Mouse (Mus musculus) midbrain, postnatal 0 days (tissue): ENCODE measurements at regions not wholly inside any gene's neighbourhood (a gene's known extent, or its start where the extent isn't known, plus 50 kb on each side); places are given as distances from the start of the nearest gene placed in this dataset.
"Not testable (repeated sequence)": the region's sequence is repeated elsewhere in the genome, so short reads cannot be mapped to it uniquely, and the experiment has no call there.

Experiments used
- ATAC-seq: fragments of 200-750 bp; cut with Nextera tagmentation; 2 replicates; pipeline ENCODE4 v1.8.0; 2017; ENCODE audit warnings: moderate number of reproducible peaks, mild to moderate bottlenecking, moderate TSS enrichment, moderate library complexity; ENCODE audit not compliant: low FRiP score
- DNase-seq: peaks from one replicate; pipeline ENCODE4 v3.0.0-alpha.2; 2015; ENCODE audit warnings: low spot score
- H3K27ac ChIP-seq: fragments of 300-500 bp; sonication (generic); 2 replicates; pipeline ENCODE4 v1.5.1; 2014; ENCODE audit warnings: low read depth, mild to moderate bottlenecking, low read length, mixed read lengths
- H3K27me3 ChIP-seq: fragments of 300-500 bp; sonication (generic); 2 replicates; pipeline ENCODE4 v1.6.1; 2014; ENCODE audit warnings: low read length, control low read depth, mixed read lengths; ENCODE audit not compliant: insufficient read depth
- H3K36me3 ChIP-seq: fragments of 300-500 bp; sonication (generic); 2 replicates; pipeline ENCODE4 v1.6.1; 2014; ENCODE audit warnings: low read length, control low read depth, mixed read lengths; ENCODE audit not compliant: insufficient read depth
- H3K4me1 ChIP-seq: fragments of 300-500 bp; sonication (generic); 2 replicates; pipeline ENCODE4 v1.6.1; 2014; ENCODE audit warnings: mild to moderate bottlenecking, control low read depth, antibody characterized with exemption, low read length, mixed read lengths; ENCODE audit not compliant: insufficient read depth
- H3K4me2 ChIP-seq: fragments of 300-500 bp; sonication (generic); 2 replicates; pipeline ENCODE4 v1.6.1; 2014; ENCODE audit warnings: low read depth, mild to moderate bottlenecking, low read length, mixed read lengths; ENCODE audit not compliant: poor library complexity, severe bottlenecking
- H3K4me3 ChIP-seq: fragments of 300-500 bp; sonication (generic); 2 replicates; pipeline ENCODE4 v1.5.1; 2014; ENCODE audit warnings: low read depth, mild to moderate bottlenecking, low read length, moderate library complexity
- H3K9ac ChIP-seq: fragments of 300-500 bp; sonication (generic); replicated peaks from 2 replicates; pipeline ENCODE4 v1.6.1; 2014; ENCODE audit warnings: mild to moderate bottlenecking, low read length, moderate library complexity, mixed read lengths; ENCODE audit not compliant: poor library complexity, severe bottlenecking
- H3K9me3 ChIP-seq: fragments of 300-500 bp; sonication (generic); 2 replicates; pipeline ENCODE4 v1.6.1; 2016; ENCODE audit warnings: low read length, control low read depth
- CTCF ChIP-seq: IDR thresholded peaks from 2 replicates; pipeline ENCODE4 v1.5.1; 2016; ENCODE audit warnings: antibody characterized with exemption, mild to moderate bottlenecking
- WGBS: fragments of 180-500 bp; shearing (Covaris S2); extraction: QIAGEN DNeasy Blood & Tissue Kit; methylation state at CpG from one replicate; pipeline ENCODE4 v1.1.7; 2014; 5-methylcytosine and 5-hydroxymethylcytosine counted together

GRCm38 (mm10) chr12:117380836-117381235 lies 135.4 kb upstream of the Rapgef5 start:
- no peak for TF ChIP-seq CTCF
- no peak for ATAC-seq
- no peak for DNase-seq
- H3K4me2 ChIP-seq, result no peak overlapping the region
- no peaks in the 10 kb centered on the region for H3K4me1 ChIP-seq
- no peaks in the 10 kb centered on the region for H3K27me3 ChIP-seq
- no peaks in the 10 kb centered on the region for H3K36me3 ChIP-seq
- H3K27ac ChIP-seq, result no peak overlapping the region
- WGBS, result 72% methylated on average over 6 of the region's 6 CpGs
- H3K4me3 ChIP-seq, result no peak overlapping the region
- H3K9ac ChIP-seq, result no peak overlapping the region
- no peaks in the 10 kb centered on the region for H3K9me3 ChIP-seq

- not testable (repeated sequence) for H3K27ac ChIP-seq, H3K4me1 ChIP-seq, H3K4me2 ChIP-seq, H3K9me3 ChIP-seq, H3K4me3 ChIP-seq, ATAC-seq, H3K9ac ChIP-seq, H3K36me3 ChIP-seq, H3K27me3 ChIP-seq, DNase-seq
- 57% methylated on average over 1 of the region's 4 CpGs for WGBS
These were observed 133.6 kb upstream of the Rapgef5 start for GRCm38 (mm10) chr12:117382727-117383126.

- Histone ChIP-seq H3K27me3 (no peaks in the 10 kb centered on the region), H3K9me3 (no peaks in the 10 kb centered on the region), H3K36me3 (no peaks in the 10 kb centered on the region), H3K27ac (no peak overlapping the region), H3K4me2 (no peak overlapping the region), H3K9ac (no peak overlapping the region), H3K4me1 (no peaks in the 10 kb centered on the region), H3K4me3 (no peak overlapping the region)
- DNase-seq (peak; percentile 87), ATAC-seq (peak; percentile 72)
- peak; percentile 98 for TF ChIP-seq CTCF
- WGBS, result 11% methylated on average over 6 of the region's 6 CpGs
These were observed 131.1 kb upstream of the Rapgef5 start for GRCm38 (mm10) chr12:117385072-117385666.

GRCm38 (mm10) chr12:117385697-117386096 lies 130.6 kb upstream of the Rapgef5 start:
- no peak overlapping the region for H3K27ac ChIP-seq
- ATAC-seq (no peak), DNase-seq (no peak)
- WGBS, result 91% methylated on average over 1 of the region's 1 CpGs
- H3K4me2 ChIP-seq, result no peak overlapping the region
- H3K9me3 ChIP-seq, result no peaks in the 10 kb centered on the region
- no peaks in the 10 kb centered on the region for H3K36me3 ChIP-seq
- no peak overlapping the region for H3K4me3 ChIP-seq
- no peak for TF ChIP-seq CTCF
- H3K27me3 ChIP-seq, result no peaks in the 10 kb centered on the region
- H3K4me1 ChIP-seq, result no peaks in the 10 kb centered on the region
- no peak overlapping the region for H3K9ac ChIP-seq

GRCm38 (mm10) chr12:117386957-117387356 lies 129.3 kb upstream of the Rapgef5 start:
- 90% methylated on average over 9 of the region's 9 CpGs for WGBS
- ATAC-seq (no peak), DNase-seq (no peak)
- Histone ChIP-seq H3K4me2 (no peak overlapping the region), H3K4me3 (no peak overlapping the region), H3K27ac (no peak overlapping the region), H3K36me3 (no peaks in the 10 kb centered on the region), H3K27me3 (no peaks in the 10 kb centered on the region), H3K9me3 (no peaks in the 10 kb centered on the region), H3K9ac (no peak overlapping the region), H3K4me1 (no peaks in the 10 kb centered on the region)
- TF ChIP-seq CTCF, result no peak

- Histone ChIP-seq H3K9ac (no peak overlapping the region), H3K27ac (no peak overlapping the region), H3K36me3 (no peaks in the 10 kb centered on the region), H3K4me1 (no peaks in the 10 kb centered on the region), H3K9me3 (no peaks in the 10 kb centered on the region), H3K4me2 (no peak overlapping the region), H3K4me3 (no peak overlapping the region), H3K27me3 (no peaks in the 10 kb centered on the region)
- no peak for TF ChIP-seq CTCF
- no peak for ATAC-seq
- 67% methylated on average over 7 of the region's 7 CpGs for WGBS
- peak; percentile 59 for DNase-seq
These were observed 126.5 kb upstream of the Rapgef5 start for GRCm38 (mm10) chr12:117389516-117390347.
